In the genomic region with DNA sequence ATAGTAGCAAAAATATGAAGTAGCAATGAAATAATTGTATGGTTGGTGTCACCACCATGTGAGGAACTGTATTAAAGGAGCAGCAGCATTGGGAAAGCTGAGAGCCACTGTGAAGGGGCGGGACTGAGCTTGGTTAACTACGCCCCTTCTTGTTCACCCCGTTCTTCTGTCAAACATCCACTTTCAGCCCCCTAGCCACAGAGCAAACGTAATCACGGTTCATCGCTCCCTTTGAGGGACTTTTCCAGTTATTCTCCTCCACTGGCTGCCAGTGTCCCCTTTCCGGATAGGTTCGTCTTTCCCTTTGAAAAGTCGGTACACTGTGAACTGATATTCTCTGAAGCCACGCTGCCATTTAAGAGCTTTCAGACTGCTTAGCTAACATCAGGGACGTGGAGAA, we compare ENCODE assay signal across 17 mouse cellular contexts.
DNase-seq lines count a peak whose midpoint lies in the region; ATAC-seq and TF ChIP-seq lines count a peak whose summit lies in the region.
"Had no signal": no experiment of that assay in that cellular context is flagged by ENCODE, and none has a peak within 500 bp of the region (broad histone marks: within the 10 kb centered on the region; RNA-seq: fewer than 3 reads in every experiment).

No protein-coding gene starts in this region.

- no peak for DNase-seq in forebrain, embryonic 11.5 days (ENCODE audit: low spot score)
- DNase-seq in midbrain, postnatal 0 days (ENCODE audit: low spot score): no peak
- DNase-seq in ovary, adult 18-20 months (ENCODE audit: low spot score): no peak
- DNase-seq: cerebellum, adult 8-10 months; kidney, postnatal 14 days; layer of hippocampus, postnatal 36 days; liver, postnatal 0 days; spleen, adult 18-20 months; thymus, postnatal 4 days had no signal

- no peaks in the 10 kb centered on the region for H3K9me3 ChIP-seq in forebrain, embryonic 11.5 days (ENCODE audit: control insufficient read depth, low read length)
- H3K9me3 ChIP-seq in forebrain, embryonic 15.5 days: no peaks in the 10 kb centered on the region
- H3K9me3 ChIP-seq in midbrain, embryonic 12.5 days: no peaks in the 10 kb centered on the region
- H3K9me3 ChIP-seq in midbrain, postnatal 0 days (ENCODE audit: low read length): no peaks in the 10 kb centered on the region
- H3K9me3 ChIP-seq in forebrain, embryonic 13.5 days (replicated peaks): no peaks in the 10 kb centered on the region
- no peaks in the 10 kb centered on the region for H3K9me3 ChIP-seq in midbrain, embryonic 16.5 days (replicated peaks; ENCODE audit: control insufficient read depth, low read length, poor library complexity, severe bottlenecking)
- H3K9me3 ChIP-seq: heart, embryonic 15.5 days; limb, embryonic 12.5 days had no signal

- H3K27ac ChIP-seq in forebrain, embryonic 11.5 days (ENCODE audit: low read depth, low read length): no peak overlapping the region
- no peak overlapping the region for H3K27ac ChIP-seq in forebrain, embryonic 15.5 days (replicated peaks)
- H3K27ac ChIP-seq in midbrain, embryonic 12.5 days (replicated peaks): no peak overlapping the region
- no peak overlapping the region for H3K27ac ChIP-seq in midbrain, postnatal 0 days (ENCODE audit: low read depth, low read length)
- H3K27ac ChIP-seq in forebrain, embryonic 13.5 days: no peak overlapping the region
- no peak overlapping the region for H3K27ac ChIP-seq in midbrain, embryonic 16.5 days (ENCODE audit: low read length)
- H3K27ac ChIP-seq: heart, embryonic 15.5 days; limb, embryonic 12.5 days; macrophage had no signal

- no peaks in the 10 kb centered on the region; the same call in 1 of the 2 replicates for H3K4me1 ChIP-seq in forebrain, embryonic 11.5 days (replicated peaks; ENCODE audit: control insufficient read depth, insufficient read depth, low read length)
- no peaks in the 10 kb centered on the region for H3K4me1 ChIP-seq in forebrain, embryonic 15.5 days
- H3K4me1 ChIP-seq in midbrain, embryonic 12.5 days: no peaks in the 10 kb centered on the region
- no peaks in the 10 kb centered on the region for H3K4me1 ChIP-seq in midbrain, postnatal 0 days (ENCODE audit: insufficient read depth, low read length)
- H3K4me1 ChIP-seq in forebrain, embryonic 13.5 days: no peaks in the 10 kb centered on the region
- no peaks in the 10 kb centered on the region for H3K4me1 ChIP-seq in midbrain, embryonic 16.5 days (ENCODE audit: control insufficient read depth, insufficient read depth, low read length)

- no peaks in the 10 kb centered on the region for H3K36me3 ChIP-seq in forebrain, embryonic 11.5 days (ENCODE audit: control insufficient read depth, insufficient read depth, low read length)
- no peaks in the 10 kb centered on the region for H3K36me3 ChIP-seq in forebrain, embryonic 15.5 days
- H3K36me3 ChIP-seq in midbrain, embryonic 12.5 days: no peaks in the 10 kb centered on the region
- H3K36me3 ChIP-seq in midbrain, postnatal 0 days (ENCODE audit: insufficient read depth, low read length): no peaks in the 10 kb centered on the region
- no peaks in the 10 kb centered on the region for H3K36me3 ChIP-seq in forebrain, embryonic 13.5 days (ENCODE audit: poor library complexity, severe bottlenecking)
- H3K36me3 ChIP-seq in midbrain, embryonic 16.5 days (ENCODE audit: control insufficient read depth, insufficient read depth, low read length): no peaks in the 10 kb centered on the region
- H3K36me3 ChIP-seq: heart, embryonic 15.5 days; limb, embryonic 12.5 days had no signal

- WGBS in forebrain, embryonic 11.5 days: 19% methylated on average over 11 of the region's 11 CpGs
- WGBS in forebrain, embryonic 15.5 days: 9% methylated on average over 11 of the region's 11 CpGs
- 23% methylated on average over 11 of the region's 11 CpGs for WGBS in midbrain, embryonic 12.5 days
- 25% methylated on average over 11 of the region's 11 CpGs for WGBS in midbrain, postnatal 0 days
- 5% methylated on average over 11 of the region's 11 CpGs for WGBS in forebrain, embryonic 13.5 days
- WGBS in midbrain, embryonic 16.5 days: 19% methylated on average over 11 of the region's 11 CpGs

- peak overlapping the region; percentile 31 for H3K4me2 ChIP-seq in forebrain, embryonic 11.5 days (ENCODE audit: low read depth, low read length, severe bottlenecking)
- no peak overlapping the region for H3K4me2 ChIP-seq in forebrain, embryonic 15.5 days (replicated peaks)
- H3K4me2 ChIP-seq in midbrain, embryonic 12.5 days (replicated peaks): peak overlapping the region; percentile 16; the same call in 1 of the 2 replicates
- H3K4me2 ChIP-seq in midbrain, postnatal 0 days (ENCODE audit: low read depth, low read length, poor library complexity, severe bottlenecking): no peak overlapping the region
- H3K4me2 ChIP-seq in forebrain, embryonic 13.5 days: peak overlapping the region; percentile 33; the same call in 1 of the 2 replicates
- H3K4me2 ChIP-seq in midbrain, embryonic 16.5 days (ENCODE audit: low read length): peak overlapping the region; percentile 25
- H3K4me2 ChIP-seq: heart, embryonic 15.5 days; limb, embryonic 12.5 days had no signal

- ATAC-seq in forebrain, embryonic 11.5 days (replicated peaks; ENCODE audit: low FRiP score): no peak; the same call in 1 of the 2 replicates
- ATAC-seq in forebrain, embryonic 15.5 days (replicated peaks): no peak
- no peak for ATAC-seq in midbrain, embryonic 12.5 days (ENCODE audit: low FRiP score, low read depth)
- no peak for ATAC-seq in midbrain, postnatal 0 days (ENCODE audit: low FRiP score)
- ATAC-seq in forebrain, embryonic 13.5 days: no peak; the same call in 1 of the 2 replicates
- no peak for ATAC-seq in midbrain, embryonic 16.5 days
- ATAC-seq in CD4-positive, CD25-positive, alpha-beta regulatory T cell, adult 4 months: no peak
- ATAC-seq: liver, postnatal 0 days had no signal

- no peaks in the 10 kb centered on the region for H3K27me3 ChIP-seq in forebrain, embryonic 11.5 days (ENCODE audit: control insufficient read depth, insufficient read depth, low read length)
- no peaks in the 10 kb centered on the region for H3K27me3 ChIP-seq in forebrain, embryonic 15.5 days
- H3K27me3 ChIP-seq in midbrain, embryonic 12.5 days: no peaks in the 10 kb centered on the region
- no peaks in the 10 kb centered on the region for H3K27me3 ChIP-seq in midbrain, postnatal 0 days (ENCODE audit: insufficient read depth, low read length)
- peaks cover 8% of the 10 kb centered on the region; the same call in 1 of the 2 replicates for H3K27me3 ChIP-seq in forebrain, embryonic 13.5 days
- no peaks in the 10 kb centered on the region for H3K27me3 ChIP-seq in midbrain, embryonic 16.5 days (ENCODE audit: control insufficient read depth, insufficient read depth, low read depth, low read length)
- H3K27me3 ChIP-seq: heart, embryonic 15.5 days; limb, embryonic 12.5 days had no signal

- no peak for TF ChIP-seq CTCF in midbrain, postnatal 0 days (IDR thresholded peaks at IDR 0.05)

- H3K4me3 ChIP-seq in forebrain, embryonic 11.5 days (ENCODE audit: low read depth, low read length): no peak overlapping the region
- H3K4me3 ChIP-seq in forebrain, embryonic 15.5 days: no peak overlapping the region
- no peak overlapping the region for H3K4me3 ChIP-seq in midbrain, embryonic 12.5 days
- H3K4me3 ChIP-seq in midbrain, postnatal 0 days (ENCODE audit: low read depth, low read length): no peak overlapping the region
- H3K4me3 ChIP-seq in forebrain, embryonic 13.5 days: no peak overlapping the region
- H3K4me3 ChIP-seq in midbrain, embryonic 16.5 days (ENCODE audit: low read depth, low read length): no peak overlapping the region
- H3K4me3 ChIP-seq: heart, embryonic 15.5 days; limb, embryonic 12.5 days had no signal

- no peak overlapping the region for H3K9ac ChIP-seq in forebrain, embryonic 11.5 days (ENCODE audit: low read length)
- H3K9ac ChIP-seq in forebrain, embryonic 15.5 days (replicated peaks): no peak overlapping the region
- H3K9ac ChIP-seq in midbrain, embryonic 12.5 days (replicated peaks): no peak overlapping the region
- no peak overlapping the region for H3K9ac ChIP-seq in midbrain, postnatal 0 days (replicated peaks; ENCODE audit: low read length, poor library complexity, severe bottlenecking)
- H3K9ac ChIP-seq in forebrain, embryonic 13.5 days: no peak overlapping the region
- no peak overlapping the region for H3K9ac ChIP-seq in midbrain, embryonic 16.5 days (ENCODE audit: low read depth, low read length)
- H3K9ac ChIP-seq: heart, embryonic 15.5 days; limb, embryonic 12.5 days; liver, postnatal 0 days had no signal

Comparison
In these comparisons a context has a peak if more than half of its experiments do, and no peak if none do; other contexts are left out.
1. H3K4me2 ChIP-seq: peak in forebrain, embryonic 11.5 days (single experiment), midbrain, embryonic 12.5 days (single experiment), forebrain, embryonic 13.5 days (single experiment) and midbrain, embryonic 16.5 days (single experiment); none in forebrain, embryonic 15.5 days (single experiment) and midbrain, postnatal 0 days (single experiment).